Mouse (Mus musculus) kidney, postnatal 0 days (tissue): Measurements from ENCODE around the gene Rab25. TPM values are rescaled to one million over a fixed set of nuclear protein-coding genes. Genes with fewer than 3 reads are reported as not detected.

Experiments used
- ATAC-seq: fragments of 200-750 bp; cut with Nextera tagmentation; replicated peaks from 2 replicates; pipeline ENCODE4 v1.8.0; 2017; ENCODE audit warnings: low read depth, moderate number of reproducible peaks, moderate TSS enrichment, moderate library complexity; ENCODE audit not compliant: low FRiP score
- DNase-seq: peaks from one replicate; pipeline ENCODE4 v3.0.0-alpha.2; 2016; ENCODE audit warnings: low spot score
- H3K27ac ChIP-seq: fragments of 300-500 bp; sonication (generic); 2 replicates; pipeline ENCODE4 v1.5.1; 2014; ENCODE audit warnings: mild to moderate bottlenecking
- H3K27me3 ChIP-seq: fragments of 300-500 bp; sonication (generic); 2 replicates; pipeline ENCODE4 v1.6.1; 2014; ENCODE audit warnings: low read length, mixed read lengths; ENCODE audit not compliant: insufficient read depth
- H3K36me3 ChIP-seq: fragments of 300-500 bp; sonication (generic); 2 replicates; pipeline ENCODE4 v1.6.1; 2014; ENCODE audit warnings: low read length, mixed read lengths; ENCODE audit not compliant: insufficient read depth
- H3K4me1 ChIP-seq: fragments of 300-500 bp; sonication (generic); replicated peaks from 2 replicates; pipeline ENCODE4 v1.6.1; 2014; ENCODE audit warnings: antibody characterized with exemption, low read length, mixed read lengths; ENCODE audit not compliant: insufficient read depth
- H3K4me2 ChIP-seq: fragments of 300-500 bp; sonication (generic); 2 replicates; pipeline ENCODE4 v1.6.1; 2014; ENCODE audit warnings: mild to moderate bottlenecking, low read length, moderate library complexity, mixed read lengths
- H3K4me3 ChIP-seq: fragments of 300-500 bp; sonication (generic); replicated peaks from 2 replicates; pipeline ENCODE4 v1.5.1; 2014; ENCODE audit warnings: low read depth, low read length
- H3K9ac ChIP-seq: fragments of 300-500 bp; sonication (generic); 2 replicates; pipeline ENCODE4 v1.6.1; 2014; ENCODE audit warnings: low read depth, low read length
- H3K9me3 ChIP-seq: fragments of 300-500 bp; sonication (generic); replicated peaks from 2 replicates; pipeline ENCODE4 v1.6.1; 2016; ENCODE audit warnings: low read length, inconsistent platforms, mixed read lengths
- CTCF ChIP-seq: IDR thresholded peaks from 2 replicates; pipeline ENCODE4 v1.5.1; 2016; ENCODE audit warnings: antibody characterized with exemption, low read depth, mild to moderate bottlenecking, moderate library complexity
- WGBS: fragments of 180-500 bp; shearing (Covaris S2); extraction: QIAGEN DNeasy Blood & Tissue Kit; methylation state at CpG from one replicate; pipeline ENCODE4 v1.1.7; 2014; 5-methylcytosine and 5-hydroxymethylcytosine counted together
- microRNA counts: library from miRNA; unstranded; fragments of <30 nt; microRNA quantifications from one replicate; lab custom pipeline; 2015
- microRNA-seq: library from miRNA; unstranded; fragments of <30 nt; microRNA quantifications from one replicate; pipeline ENCODE4, GENCODE M21; 2016
- polyA plus RNA-seq: library from polyadenylated mRNA; unstranded; fragments of >200 nt; fragmentation: Nextera tagmentation; extraction: Ambion mirVana; gene quantifications from 2 replicates; pipeline ENCODE4 v1.2.1, GENCODE M21; 2015

The Rab25 gene
- polyA plus RNA-seq, 1 experiment from 2014 or later, result 28.9 TPM

DNA sequence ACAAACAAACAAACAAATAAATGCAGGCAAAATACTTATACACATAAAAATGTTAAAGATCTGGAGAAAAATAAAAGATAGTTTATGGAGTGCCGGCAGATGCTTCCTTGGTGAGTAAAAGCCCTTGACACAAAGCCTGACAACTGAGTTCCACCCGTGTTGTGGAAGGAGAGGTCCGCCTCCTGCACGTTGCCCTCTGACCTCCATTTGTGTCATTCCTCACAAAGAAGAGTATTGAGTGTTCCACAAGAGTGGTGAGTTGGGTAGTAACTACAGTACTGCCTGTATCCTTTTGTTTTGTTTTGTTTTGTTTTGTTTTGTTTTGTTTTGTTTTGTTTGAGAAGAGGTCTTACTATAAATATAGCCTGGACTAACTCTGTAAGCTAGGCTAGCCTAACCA lies 48.5 kb downstream of the Rab25 start:
- H3K9ac ChIP-seq, result no peak overlapping the region
- peaks cover 33% of the 10 kb centered on the region for H3K4me1 ChIP-seq
- no peaks in the 10 kb centered on the region for H3K9me3 ChIP-seq
- DNase-seq (no peak), ATAC-seq (no peak)
- TF ChIP-seq CTCF, result no peak
- H3K27me3 ChIP-seq, result no peaks in the 10 kb centered on the region
- H3K27ac ChIP-seq, result no peak overlapping the region
- no peaks in the 10 kb centered on the region for H3K36me3 ChIP-seq
- 82% methylated on average over 4 of the region's 4 CpGs for WGBS
- H3K4me2 ChIP-seq, result no peak overlapping the region
- H3K4me3 ChIP-seq, result no peak overlapping the region

DNA sequence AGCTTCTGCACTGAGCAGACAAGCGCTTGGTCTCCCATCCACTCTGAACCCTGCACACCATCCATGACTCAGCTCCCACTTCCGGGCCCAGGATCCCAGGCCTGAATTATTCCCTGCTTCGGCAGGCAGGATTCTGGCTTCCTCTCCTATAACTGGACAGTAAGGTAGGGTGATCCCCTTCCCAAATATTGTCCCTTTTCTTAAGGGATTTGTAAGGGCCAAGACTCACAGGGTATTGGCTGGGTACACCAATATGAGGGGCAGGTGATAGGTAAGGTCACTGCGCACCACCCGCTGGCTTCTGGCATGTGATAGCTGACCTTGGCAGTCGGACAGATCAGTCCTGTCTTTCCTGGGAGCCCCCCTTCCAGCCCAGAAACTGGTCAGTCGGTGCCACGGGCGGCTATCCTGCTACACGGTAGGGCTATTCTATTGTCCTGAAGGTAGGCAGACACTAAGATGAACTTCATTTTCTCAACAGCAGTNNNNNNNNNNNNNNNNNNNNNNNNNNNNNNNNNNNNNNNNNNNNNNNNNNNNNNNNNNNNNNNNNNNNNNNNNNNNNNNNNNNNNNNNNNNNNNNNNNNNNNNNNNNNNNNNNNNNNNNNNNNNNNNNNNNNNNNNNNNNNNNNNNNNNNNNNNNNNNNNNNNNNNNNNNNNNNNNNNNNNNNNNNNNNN lies 52.2 kb downstream of the Rab25 start:
- no peak overlapping the region for H3K4me3 ChIP-seq
- WGBS, result 74% methylated on average over 10 of the region's 10 CpGs
- TF ChIP-seq CTCF, result no peak
- peaks cover 28% of the 10 kb centered on the region for H3K4me1 ChIP-seq
- DNase-seq (no peak), ATAC-seq (no peak)
- no peaks in the 10 kb centered on the region for H3K27me3 ChIP-seq
- no peak overlapping the region for H3K4me2 ChIP-seq
- H3K9ac ChIP-seq, result 0 out of 2 replicates have a peak overlapping the region, but pooled peaks have one; percentile 18
- no peaks in the 10 kb centered on the region for H3K36me3 ChIP-seq
- H3K27ac ChIP-seq, result peak overlapping the region; percentile 15; the same call in 1 of the 2 replicates
- no peaks in the 10 kb centered on the region for H3K9me3 ChIP-seq

DNA sequence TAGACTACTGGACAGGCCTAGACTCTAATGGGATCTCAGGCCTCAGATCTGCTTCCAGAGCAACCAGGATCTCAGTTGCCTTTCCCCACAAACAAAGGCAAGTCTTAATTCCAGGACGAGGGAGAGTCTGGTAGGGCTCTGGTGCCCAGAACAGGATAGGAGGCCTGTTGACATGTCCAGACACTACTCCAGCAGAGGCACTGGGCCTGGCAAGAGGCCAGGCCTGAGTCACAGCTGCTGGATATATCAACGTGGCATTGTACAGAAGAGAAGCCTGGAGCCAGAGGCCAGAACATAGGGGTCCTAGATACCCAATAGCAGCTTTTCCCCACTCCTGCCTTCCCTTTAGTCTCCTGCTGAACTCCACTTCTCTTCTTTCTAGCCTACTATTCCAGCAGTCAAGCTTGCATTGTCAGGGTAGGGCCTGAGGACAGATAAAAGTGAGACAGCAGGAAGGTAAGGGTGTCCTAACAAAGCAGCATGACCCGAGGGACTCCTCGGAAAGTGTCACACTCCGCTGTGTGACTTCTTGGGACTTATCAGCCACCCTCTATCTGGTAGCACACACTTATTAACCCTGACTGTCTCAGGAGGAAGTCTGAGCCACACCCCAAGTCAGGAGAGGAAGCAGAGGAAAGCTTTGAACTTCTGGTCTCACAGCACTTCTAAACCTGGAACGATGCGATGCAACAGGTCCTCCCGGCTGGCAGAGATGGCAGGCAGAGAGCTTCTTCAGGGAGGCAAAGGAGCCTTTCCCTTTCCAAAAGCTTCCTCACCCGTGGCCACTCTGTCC lies 53.1 kb downstream of the Rab25 start:
- no peak overlapping the region for H3K9ac ChIP-seq
- WGBS, result 58% methylated on average over 9 of the region's 9 CpGs

DNA sequence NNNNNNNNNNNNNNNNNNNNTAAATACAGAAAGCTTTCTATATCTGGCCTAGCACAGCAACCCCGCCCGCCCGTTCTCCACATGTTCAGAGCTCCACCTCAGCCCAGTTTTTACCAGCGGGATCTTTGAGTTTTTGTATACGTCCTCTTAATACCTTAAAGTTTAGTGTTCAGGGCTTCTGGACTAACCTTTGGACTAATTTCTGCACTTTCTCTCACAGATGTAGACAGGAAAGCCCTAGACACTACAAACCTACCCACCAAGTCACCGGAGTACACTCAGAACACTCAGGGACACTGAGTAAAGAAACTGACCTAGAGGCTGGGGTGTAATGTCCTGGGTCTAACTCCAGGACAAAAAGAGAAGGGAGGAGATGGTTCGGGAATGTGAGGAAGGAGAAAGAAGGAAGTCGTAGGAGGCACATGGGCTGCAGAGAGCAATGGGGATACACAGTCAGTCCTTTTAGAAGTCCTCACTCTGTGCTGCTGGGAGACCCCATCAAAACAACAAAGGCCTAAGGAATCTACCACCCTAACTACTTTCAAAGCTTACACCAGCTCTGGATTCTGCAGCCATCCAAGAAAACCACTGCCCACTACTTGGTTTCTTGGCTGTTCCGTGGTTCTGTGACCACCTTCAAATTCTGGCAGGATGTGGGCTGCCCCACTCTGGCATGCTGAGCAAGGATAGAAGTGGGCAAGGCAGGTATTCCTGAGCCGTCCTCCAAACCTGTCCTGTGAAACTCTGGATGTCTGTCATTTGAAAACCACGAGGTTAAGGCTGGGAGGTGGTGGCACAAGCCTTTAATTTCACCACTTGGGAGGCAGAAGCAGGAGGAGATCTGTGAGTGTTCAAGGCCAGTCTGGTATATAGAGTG lies 54.2 kb downstream of the Rab25 start:
- DNase-seq (no peak), ATAC-seq (no peak)
- Histone ChIP-seq H3K4me1 (peaks cover 33% of the 10 kb centered on the region), H3K4me3 (no peak overlapping the region), H3K36me3 (no peaks in the 10 kb centered on the region), H3K27me3 (no peaks in the 10 kb centered on the region), H3K9ac (no peak overlapping the region), H3K4me2 (no peak overlapping the region), H3K9me3 (no peaks in the 10 kb centered on the region), H3K27ac (peak overlapping the region; percentile 89; the same call in 1 of the 2 replicates)
- WGBS, result 74% methylated on average over 11 of the region's 11 CpGs
- no peak for TF ChIP-seq CTCF

More for the DNA sequence above, 53.1 kb downstream of the Rab25 start:
- ATAC-seq (no peak), DNase-seq (no peak)
- no peak for TF ChIP-seq CTCF
- Histone ChIP-seq H3K4me2 (no peak overlapping the region), H3K27me3 (no peaks in the 10 kb centered on the region), H3K4me1 (peaks cover 28% of the 10 kb centered on the region), H3K27ac (peak overlapping the region; percentile 39; the same call in 1 of the 2 replicates), H3K4me3 (no peak overlapping the region), H3K9me3 (no peaks in the 10 kb centered on the region), H3K36me3 (no peaks in the 10 kb centered on the region)

MicroRNA genes within 50 kb of the gene (microRNA counts, 519-probe panel; counts per million panel counts)
- microRNA mmu-miR-1905 (lab: Ali Mortazavi, UCI), result 330 counts per million, percentile 68 among the panel's probes with 10 or more counts

Small RNA genes within 50 kb of the gene (microRNA-seq; reads per million reads assigned to microRNA genes)
- gene Mir1905, result not detected

Other genes with a start within 250 kb of the Rab25 start
- gene Glmp, start 223.3 kb downstream of the Rab25 start, polyA plus RNA-seq, result 306 and 328 TPM in 2 replicates
- gene Tmem79, start 212.2 kb downstream of the Rab25 start, polyA plus RNA-seq, result 6.3 and 7.4 TPM in 2 replicates
- gene Smg5, start 212.0 kb downstream of the Rab25 start, polyA plus RNA-seq, result 26.7 and 30.9 TPM in 2 replicates
- 15.4 and 16.6 TPM in 2 replicates for gene Paqr6, start 183.7 kb downstream of the Rab25 start, polyA plus RNA-seq
- gene Bglap3, start 175.6 kb downstream of the Rab25 start, polyA plus RNA-seq, result 3.8 and 4.7 TPM in 2 replicates
- gene Bglap2, start 169.6 kb downstream of the Rab25 start, polyA plus RNA-seq, result 4.2 and 7.1 TPM in 2 replicates
- gene Bglap, start 163.8 kb downstream of the Rab25 start, polyA plus RNA-seq, result not detected in 2 replicates
- gene Pmf1, start 138.0 kb downstream of the Rab25 start, polyA plus RNA-seq, result 97.5 and 107 TPM in 2 replicates
- 17.1 and 17.7 TPM in 2 replicates for gene Slc25a44, start 123.2 kb downstream of the Rab25 start, polyA plus RNA-seq
- 32.6 and 33.3 TPM in 2 replicates for gene Sema4a, start 87.1 kb downstream of the Rab25 start, polyA plus RNA-seq
- 99.3 and 108 TPM in 2 replicates for gene Lmna, start 38.3 kb downstream of the Rab25 start, polyA plus RNA-seq
- gene Mex3a, start 15.9 kb downstream of the Rab25 start, polyA plus RNA-seq, result 12.5 and 13.8 TPM in 2 replicates
- gene Lamtor2, start 4.8 kb upstream of the Rab25 start, polyA plus RNA-seq, result 164 and 173 TPM in 2 replicates
- gene Ubqln4, start 5.5 kb upstream of the Rab25 start, polyA plus RNA-seq, result 35.1 and 35.9 TPM in 2 replicates
- 294 and 311 TPM in 2 replicates for gene Ssr2, start 27.6 kb upstream of the Rab25 start, polyA plus RNA-seq
- 53.7 and 65.4 TPM in 2 replicates for gene Arhgef2, start 57.7 kb upstream of the Rab25 start, polyA plus RNA-seq
- not detected in 2 replicates for gene Rxfp4, start 104.8 kb upstream of the Rab25 start, polyA plus RNA-seq
- 71.4 and 72.1 TPM in 2 replicates for gene Khdc4, start 137.5 kb upstream of the Rab25 start, polyA plus RNA-seq
- gene Rit1, start 168.5 kb upstream of the Rab25 start, polyA plus RNA-seq, result 58.6 and 62.5 TPM in 2 replicates
- gene Syt11, start 226.9 kb upstream of the Rab25 start, polyA plus RNA-seq, result 8.8 and 9.1 TPM in 2 replicates